Mouse (Mus musculus) heart, embryonic 13.5 days (tissue): ENCODE results near the gene Ces1c. TPM values are rescaled to one million over a fixed set of nuclear protein-coding genes. Genes with fewer than 3 reads are reported as not detected.

Experiments used
- ATAC-seq: fragments of 200-750 bp; cut with Nextera tagmentation; 2 replicates; pipeline ENCODE4 v1.8.0; 2017; ENCODE audit warnings: moderate TSS enrichment; ENCODE audit not compliant: insufficient number of reproducible peaks, low FRiP score, low TSS enrichment; ENCODE audit errors: extremely low read depth
- H3K27ac ChIP-seq: fragments of 300-500 bp; sonication (generic); replicated peaks from 2 replicates; pipeline ENCODE4 v1.5.1; 2015; ENCODE audit warnings: moderate library complexity, mild to moderate bottlenecking, inconsistent platforms
- H3K27me3 ChIP-seq: fragments of 300-500 bp; sonication (generic); replicated peaks from 2 replicates; pipeline ENCODE4 v1.6.1; 2015; ENCODE audit warnings: mild to moderate bottlenecking, inconsistent platforms
- H3K36me3 ChIP-seq: fragments of 300-500 bp; sonication (generic); 2 replicates; pipeline ENCODE4 v1.6.1; 2015; ENCODE audit warnings: mild to moderate bottlenecking, inconsistent platforms
- H3K4me1 ChIP-seq: fragments of 300-500 bp; sonication (generic); 2 replicates; pipeline ENCODE4 v1.6.1; 2015; ENCODE audit warnings: inconsistent platforms
- H3K4me2 ChIP-seq: fragments of 300-500 bp; sonication (generic); 2 replicates; pipeline ENCODE4 v1.6.1; 2015; ENCODE audit warnings: inconsistent platforms, mild to moderate bottlenecking, moderate library complexity
- H3K4me3 ChIP-seq: fragments of 300-500 bp; sonication (generic); 2 replicates; pipeline ENCODE4 v1.5.1; 2015; ENCODE audit warnings: moderate library complexity, mild to moderate bottlenecking, inconsistent platforms
- H3K9ac ChIP-seq: fragments of 300-500 bp; sonication (generic); 2 replicates; pipeline ENCODE4 v1.6.1; 2015; ENCODE audit warnings: inconsistent platforms, mild to moderate bottlenecking, moderate library complexity
- H3K9me3 ChIP-seq: fragments of 300-500 bp; sonication (generic); 2 replicates; pipeline ENCODE4 v1.6.1; 2016; ENCODE audit warnings: inconsistent platforms
- WGBS: fragments of 180-500 bp; shearing (Covaris S2); methylation state at CpG from one replicate; pipeline ENCODE4 v1.1.7; 2015; ENCODE audit warnings: mixed read lengths; 5-methylcytosine and 5-hydroxymethylcytosine counted together
- polyA plus RNA-seq: library from polyadenylated mRNA; unstranded; fragments of >200 nt; fragmentation: Nextera tagmentation; extraction: Ambion mirVana; gene quantifications from 2 replicates; pipeline ENCODE4 v1.2.1, GENCODE M21; 2015

The Ces1c gene
- polyA plus RNA-seq, 1 experiment from 2014 or later = not detected

DNA sequence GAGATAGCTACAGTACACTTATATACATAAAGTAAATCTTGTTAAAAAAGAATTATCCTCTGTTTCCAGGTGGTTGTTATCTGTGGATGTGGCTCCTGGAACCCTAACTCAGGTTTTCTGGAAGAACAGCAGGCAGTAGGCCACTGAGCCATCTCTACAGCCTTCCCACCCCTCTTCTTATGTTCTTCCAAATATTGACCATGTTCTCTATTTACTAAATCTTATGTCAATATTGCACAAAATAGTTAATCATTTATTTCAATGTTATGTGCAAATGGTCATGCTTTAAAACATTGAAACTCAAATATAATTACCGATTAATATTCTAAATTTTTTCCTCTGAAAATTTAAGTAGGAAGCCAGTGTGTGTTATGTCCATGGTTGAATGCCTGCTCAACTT, 9.1 kb downstream of the Ces1c start:
- H3K9ac ChIP-seq = no peak overlapping the region
- no peak overlapping the region for H3K27ac ChIP-seq
- H3K4me3 ChIP-seq = no peak overlapping the region
- no peak for ATAC-seq
- H3K4me1 ChIP-seq = no peaks in the 10 kb centered on the region
- H3K27me3 ChIP-seq = no peaks in the 10 kb centered on the region
- H3K36me3 ChIP-seq = no peaks in the 10 kb centered on the region
- no peak overlapping the region for H3K4me2 ChIP-seq
- 78% methylated on average over 1 of the region's 1 CpGs for WGBS
- H3K9me3 ChIP-seq = no peaks in the 10 kb centered on the region

DNA sequence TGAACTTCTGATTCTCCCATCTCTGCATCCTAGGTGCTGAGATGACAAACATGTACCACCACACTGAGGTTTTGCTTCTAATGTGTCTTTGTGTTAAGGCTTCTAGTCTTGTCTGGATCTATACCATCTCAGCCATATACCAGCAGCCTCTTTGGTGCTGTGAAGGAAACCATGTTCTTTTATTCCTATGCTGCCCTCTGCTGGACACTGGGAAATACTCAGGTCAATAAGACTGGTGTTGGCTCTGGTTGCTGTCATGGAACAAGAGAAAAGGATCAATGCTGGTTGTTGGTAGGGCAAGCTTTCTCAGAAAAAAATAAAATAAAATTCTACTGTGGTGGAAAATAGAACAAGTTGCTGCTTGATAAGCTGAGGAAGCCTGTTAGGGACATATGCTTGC, 35.7 kb downstream of the Ces1c start:
- no peaks in the 10 kb centered on the region for H3K27me3 ChIP-seq
- H3K9me3 ChIP-seq = no peaks in the 10 kb centered on the region
- H3K4me3 ChIP-seq = no peak overlapping the region
- no peak for ATAC-seq
- no peak overlapping the region for H3K9ac ChIP-seq
- H3K4me2 ChIP-seq = no peak overlapping the region
- no peaks in the 10 kb centered on the region for H3K4me1 ChIP-seq
- H3K36me3 ChIP-seq = no peaks in the 10 kb centered on the region
- H3K27ac ChIP-seq = no peak overlapping the region

DNA sequence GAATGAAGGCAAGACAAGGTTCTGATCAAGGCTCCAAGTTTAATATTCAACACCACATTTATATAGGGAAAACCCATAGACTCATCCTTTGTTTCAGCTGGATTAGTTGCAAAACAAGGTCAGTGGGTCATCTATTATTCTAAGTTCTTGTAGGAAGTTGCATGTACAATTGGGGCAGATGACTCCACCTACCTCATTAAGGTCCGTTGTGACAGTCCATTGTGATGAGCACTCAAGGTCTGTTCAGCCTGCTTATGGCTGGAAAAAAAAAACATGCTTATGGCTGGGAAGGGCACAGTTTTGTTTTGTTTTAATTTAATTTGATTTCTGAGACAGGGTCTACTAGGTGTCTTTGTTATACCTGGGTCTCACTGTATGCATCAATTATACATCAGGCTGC, 39.8 kb downstream of the Ces1c start:
- H3K27me3 ChIP-seq = no peaks in the 10 kb centered on the region
- H3K9me3 ChIP-seq = no peaks in the 10 kb centered on the region
- H3K4me1 ChIP-seq = no peaks in the 10 kb centered on the region
- no peak overlapping the region for H3K9ac ChIP-seq
- 64% methylated on average over 1 of the region's 1 CpGs for WGBS
- no peak overlapping the region for H3K4me3 ChIP-seq
- no peaks in the 10 kb centered on the region for H3K36me3 ChIP-seq
- H3K4me2 ChIP-seq = no peak overlapping the region
- no peak overlapping the region for H3K27ac ChIP-seq
- ATAC-seq = no peak

DNA sequence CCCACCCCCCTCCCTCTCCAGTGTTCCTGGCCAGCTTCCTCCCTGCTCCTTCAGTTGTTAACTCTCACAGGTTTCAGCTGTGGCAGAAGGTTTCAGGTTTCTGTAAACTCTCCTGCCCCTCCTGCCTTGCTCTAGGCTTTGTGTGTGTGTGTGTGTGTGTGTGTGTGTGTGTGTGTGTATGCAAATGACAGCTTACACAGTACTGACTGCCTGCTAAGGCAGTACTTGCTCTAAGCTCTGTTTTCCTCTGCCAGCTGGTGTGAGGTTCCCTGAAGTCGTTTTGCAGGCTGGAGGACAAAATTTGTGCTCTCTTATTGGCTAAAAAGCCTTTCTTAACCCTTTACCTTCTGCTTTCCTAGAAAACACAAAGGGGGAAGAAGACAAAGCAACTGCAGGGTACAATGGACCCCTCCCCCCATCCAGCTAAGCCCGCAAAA, 42.4 kb downstream of the Ces1c start:
- 7% methylated on average over 2 of the region's 2 CpGs for WGBS
- no peaks in the 10 kb centered on the region for H3K9me3 ChIP-seq
- no peak overlapping the region for H3K9ac ChIP-seq
- ATAC-seq = no peak; the same call in 1 of the 2 replicates
- H3K36me3 ChIP-seq = no peaks in the 10 kb centered on the region
- H3K4me3 ChIP-seq = no peak overlapping the region
- no peak overlapping the region for H3K27ac ChIP-seq
- no peaks in the 10 kb centered on the region for H3K4me1 ChIP-seq
- H3K27me3 ChIP-seq = no peaks in the 10 kb centered on the region
- H3K4me2 ChIP-seq = no peak overlapping the region

DNA sequence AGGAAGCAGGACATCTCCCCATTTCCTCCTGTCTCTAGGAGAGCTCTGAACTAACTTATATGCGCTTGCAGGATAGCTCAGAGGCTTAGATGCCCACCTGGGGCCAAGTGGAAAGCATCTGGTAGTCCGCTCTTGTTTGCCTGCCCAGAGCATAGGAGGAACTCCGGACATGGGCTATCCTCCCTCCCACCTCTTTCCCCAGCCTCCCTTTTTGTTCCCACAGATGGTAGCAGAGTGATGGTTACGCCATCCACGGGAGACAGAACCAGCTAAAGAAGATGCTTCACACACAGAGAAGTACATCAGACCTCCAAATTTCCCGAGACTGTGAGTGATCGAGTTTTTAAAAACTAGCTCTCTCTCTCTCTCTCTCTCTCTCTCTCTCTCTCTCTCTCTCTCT, 42.9 kb downstream of the Ces1c start:
- ATAC-seq = no peak
- no peak overlapping the region for H3K4me2 ChIP-seq

DNA sequence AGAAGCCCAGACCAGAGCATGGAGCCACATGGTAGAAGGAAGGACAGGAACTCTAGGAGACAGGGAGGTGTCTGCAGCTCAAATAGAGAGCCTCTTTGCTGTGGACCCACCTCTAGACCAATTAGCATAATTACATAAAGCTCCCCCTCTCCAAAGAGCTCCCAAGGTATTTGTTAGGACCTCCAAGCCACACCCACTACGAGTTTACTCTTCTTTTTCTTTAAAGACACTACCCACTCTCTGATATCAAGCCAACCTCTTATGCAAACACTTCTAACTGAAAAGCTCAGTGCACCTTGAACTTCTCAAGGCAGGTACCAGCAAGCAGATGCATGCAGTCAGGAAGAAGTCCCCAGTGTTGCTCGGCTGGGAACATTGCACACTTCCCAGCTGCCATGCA, 51.2 kb downstream of the Ces1c start, which contains the start of gene Ces1b:
TSS of gene Ces1b (minus strand) at position 131 of the 400 bp plus-strand sequence.
- Histone ChIP-seq H3K4me2 (no peak within 1 kb of the TSS), H3K9ac (no peak within 1 kb of the TSS), H3K27ac (no peak within 1 kb of the TSS), H3K9me3 (no peaks in the 10 kb centered on the region), H3K4me1 (no peaks in the 10 kb centered on the region), H3K27me3 (no peaks in the 10 kb centered on the region), H3K4me3 (no peak within 1 kb of the TSS), H3K36me3 (no peaks in the 10 kb centered on the region)
- 60% methylated on average over 2 of the region's 2 CpGs for WGBS
- no peak for ATAC-seq

More for the DNA sequence above, 42.9 kb downstream of the Ces1c start:
- H3K9me3 ChIP-seq = no peaks in the 10 kb centered on the region
- no peaks in the 10 kb centered on the region for H3K36me3 ChIP-seq
- H3K27ac ChIP-seq = no peak overlapping the region
- H3K4me3 ChIP-seq = no peak overlapping the region
- WGBS = 34% methylated on average over 7 of the region's 7 CpGs
- no peak overlapping the region for H3K9ac ChIP-seq
- no peaks in the 10 kb centered on the region for H3K27me3 ChIP-seq
- H3K4me1 ChIP-seq = no peaks in the 10 kb centered on the region

DNA sequence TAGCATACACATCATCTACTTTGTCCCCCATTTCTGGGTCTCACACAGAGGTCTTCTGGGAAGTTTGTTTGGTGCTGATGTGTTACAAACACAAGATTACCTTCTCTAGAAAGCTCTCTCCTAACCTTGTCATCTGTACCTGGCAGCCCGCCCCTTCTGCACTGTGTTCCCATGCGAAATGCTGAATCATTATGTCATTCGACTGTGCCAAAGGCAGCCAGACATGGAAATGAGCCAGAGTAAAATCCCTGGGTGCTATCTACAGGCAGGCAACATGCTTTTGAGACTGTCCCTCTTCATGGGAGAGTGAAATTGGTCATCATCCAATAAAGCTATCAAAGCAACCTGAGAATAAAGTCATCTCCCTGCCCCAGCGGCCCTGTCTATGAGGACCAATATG, 55.8 kb downstream of the Ces1c start:
- Histone ChIP-seq H3K9ac (no peak overlapping the region), H3K4me3 (no peak overlapping the region), H3K27me3 (no peaks in the 10 kb centered on the region), H3K27ac (no peak overlapping the region), H3K4me1 (no peaks in the 10 kb centered on the region), H3K9me3 (no peaks in the 10 kb centered on the region), H3K4me2 (no peak overlapping the region), H3K36me3 (no peaks in the 10 kb centered on the region)
- WGBS = 73% methylated on average over 4 of the region's 4 CpGs
- ATAC-seq = no peak

DNA sequence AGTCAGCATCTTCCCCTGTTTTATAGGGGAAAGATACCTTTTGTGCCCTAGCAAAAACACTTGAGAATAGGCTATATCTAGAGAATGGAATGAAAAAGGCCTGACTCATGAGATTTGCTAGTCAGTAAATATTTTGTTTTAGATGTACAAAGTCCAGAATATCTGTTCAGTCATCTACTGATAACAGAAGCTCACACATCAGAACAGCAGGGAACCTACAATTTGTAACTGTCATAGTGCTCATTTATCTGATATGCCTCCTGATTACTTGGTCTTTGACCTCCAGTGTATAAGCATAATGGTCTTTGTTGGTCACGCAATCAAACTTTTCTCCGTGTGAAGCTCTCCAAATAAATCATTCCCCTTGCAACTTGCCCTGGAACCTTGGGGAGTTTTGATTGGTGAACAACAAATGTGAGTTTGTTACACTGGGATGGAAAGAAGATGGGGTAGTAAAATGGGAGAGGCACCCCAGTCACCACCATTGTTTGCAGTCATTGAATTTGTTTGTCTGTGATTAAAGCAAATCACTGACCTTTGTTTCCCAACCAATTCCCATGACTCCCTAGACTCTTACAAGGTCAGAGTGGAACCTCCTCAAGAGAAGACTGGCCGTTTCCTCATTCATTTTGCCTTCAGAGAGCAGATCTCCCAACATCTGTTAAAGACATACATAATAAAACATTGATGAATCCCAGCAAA, 67.5 kb downstream of the Ces1c start:
- Histone ChIP-seq H3K4me1 (no peaks in the 10 kb centered on the region), H3K9ac (no peak overlapping the region), H3K4me3 (no peak overlapping the region), H3K4me2 (no peak overlapping the region), H3K9me3 (no peaks in the 10 kb centered on the region), H3K27me3 (no peaks in the 10 kb centered on the region), H3K36me3 (no peaks in the 10 kb centered on the region), H3K27ac (no peak overlapping the region)
- no peak for ATAC-seq
- 72% methylated on average over 3 of the region's 3 CpGs for WGBS

DNA sequence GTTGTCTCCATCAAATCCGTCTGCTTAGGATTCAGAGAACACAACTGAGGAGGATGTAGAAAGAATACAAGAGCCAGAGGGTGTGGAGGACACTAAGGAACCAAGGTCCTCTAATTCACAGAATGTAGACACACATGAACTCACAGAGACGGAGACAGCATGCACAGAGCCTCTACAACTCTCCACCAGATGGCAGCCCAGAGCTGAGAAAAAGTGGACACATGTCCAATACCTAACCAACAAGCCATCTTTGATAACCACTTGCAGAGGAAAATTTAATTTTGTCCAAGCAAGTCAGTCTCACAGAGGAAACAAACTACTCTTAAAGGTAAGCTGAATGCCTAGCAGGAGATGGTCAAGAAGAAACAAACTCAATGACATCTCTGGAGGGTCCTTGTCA, 71.9 kb downstream of the Ces1c start:
- Histone ChIP-seq H3K9me3 (no peaks in the 10 kb centered on the region), H3K27ac (no peak overlapping the region), H3K4me2 (no peak overlapping the region), H3K9ac (no peak overlapping the region), H3K36me3 (no peaks in the 10 kb centered on the region), H3K4me1 (peaks cover 4% of the 10 kb centered on the region), H3K4me3 (no peak overlapping the region), H3K27me3 (no peaks in the 10 kb centered on the region)
- WGBS = 11% methylated on average over 2 of the region's 2 CpGs
- no peak for ATAC-seq

DNA sequence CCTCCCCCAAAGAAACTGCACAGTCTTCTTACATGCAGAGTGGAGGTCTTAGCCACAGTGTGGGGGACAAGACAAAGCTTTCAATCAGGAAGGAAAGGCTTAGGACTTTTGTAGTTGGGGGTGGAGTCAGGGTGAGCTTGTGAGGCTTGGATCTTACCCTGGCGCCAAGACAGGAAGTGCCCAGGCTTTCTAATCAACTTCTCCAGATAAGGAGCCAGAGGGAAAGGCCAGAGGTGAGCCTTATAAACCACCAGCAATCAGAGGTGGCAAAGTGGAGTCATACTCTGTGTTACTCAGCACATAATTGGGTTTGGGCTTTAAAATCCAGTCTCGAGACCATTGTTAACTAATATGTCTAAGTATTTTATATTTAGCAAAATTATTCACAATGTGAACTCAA, 75.8 kb downstream of the Ces1c start:
- no peak for ATAC-seq
- 24% methylated on average over 2 of the region's 2 CpGs for WGBS
- no peak overlapping the region for H3K4me2 ChIP-seq

More for the DNA sequence above, 75.8 kb downstream of the Ces1c start:
- Histone ChIP-seq H3K9ac (no peak overlapping the region), H3K9me3 (no peaks in the 10 kb centered on the region), H3K27ac (no peak overlapping the region), H3K36me3 (no peaks in the 10 kb centered on the region), H3K4me3 (no peak overlapping the region), H3K4me1 (peaks cover 4% of the 10 kb centered on the region), H3K27me3 (no peaks in the 10 kb centered on the region)
